Mouse (Mus musculus) monocyte, adult 2 months (primary cell): ENCODE data around the gene Bcr.
"Not testable (repeated sequence)": the region's sequence is repeated elsewhere in the genome, so short reads cannot be mapped to it uniquely, and the experiment has no call there.

ENCODE experiments used
- DNase-seq, 2 experiments: peaks; one replicate each; pipeline ENCODE4 v3.0.0; 2022; ENCODE audit warnings: low spot score in 2 of 2, low read depth in 1 of 2

Gene Bcr

GRCm38 (mm10) chr10:75060217-75060842, at the start of gene Bcr:
Bcr (plus strand) TSS chr10:75060592.
- peak; percentile 56 to 60 for DNase-seq

- no peak for DNase-seq
These were observed 49.7 kb upstream of the Bcr start for GRCm38 (mm10) chr10:75010704-75011103.

- DNase-seq = no peak
These were observed 44.9 kb upstream of the Bcr start for GRCm38 (mm10) chr10:75015465-75015864.

- DNase-seq = no peak
These were observed 43.9 kb upstream of the Bcr start for GRCm38 (mm10) chr10:75016481-75016880.

GRCm38 (mm10) chr10:75020271-75020670, 40.1 kb upstream of the Bcr start:
- no peak for DNase-seq

GRCm38 (mm10) chr10:75021138-75021537, 39.3 kb upstream of the Bcr start:
- peak in 1 of 2 experiments; percentile 27 for DNase-seq

GRCm38 (mm10) chr10:75026491-75026890, 33.9 kb upstream of the Bcr start:
- DNase-seq = no peak

- no peak for DNase-seq
These were observed 31.6 kb upstream of the Bcr start for GRCm38 (mm10) chr10:75028743-75029142.

GRCm38 (mm10) chr10:75029677-75030076, 30.7 kb upstream of the Bcr start:
- DNase-seq = no peak

- DNase-seq = no peak
These were observed 30.2 kb upstream of the Bcr start for GRCm38 (mm10) chr10:75030234-75030633.

- DNase-seq = no peak
These were observed 28.9 kb upstream of the Bcr start for GRCm38 (mm10) chr10:75031345-75032114.

GRCm38 (mm10) chr10:75032395-75032794, 28.0 kb upstream of the Bcr start, which contains the start of gene Rsph14:
Rsph14 (minus strand) TSS chr10:75032586.
- no peak for DNase-seq

- peak in 1 of 2 experiments; percentile 35 for DNase-seq
These were observed 23.5 kb upstream of the Bcr start, which contains the start of gene Rab36 for GRCm38 (mm10) chr10:75036883-75037379. Rab36 (plus strand) TSS chr10:75037058.

- DNase-seq = not testable (repeated sequence)
These were observed 18.3 kb upstream of the Bcr start for GRCm38 (mm10) chr10:75042060-75042459.

GRCm38 (mm10) chr10:75044459-75044858, 15.9 kb upstream of the Bcr start:
- DNase-seq = no peak

- DNase-seq = no peak
These were observed 14.6 kb upstream of the Bcr start for GRCm38 (mm10) chr10:75045831-75046230.

GRCm38 (mm10) chr10:75048711-75049110, 11.7 kb upstream of the Bcr start:
- DNase-seq = no peak

- DNase-seq = no peak
These were observed 8.9 kb upstream of the Bcr start for GRCm38 (mm10) chr10:75051364-75052074.

GRCm38 (mm10) chr10:75052902-75053301, 7.5 kb upstream of the Bcr start:
- no peak for DNase-seq

- DNase-seq = no peak
These were observed 6.7 kb upstream of the Bcr start for GRCm38 (mm10) chr10:75053655-75054054.

- DNase-seq = no peak
These were observed 6.3 kb upstream of the Bcr start for GRCm38 (mm10) chr10:75054125-75054524.

- peak; percentile 57 to 74 for DNase-seq
These were observed 4.7 kb upstream of the Bcr start for GRCm38 (mm10) chr10:75055672-75056071.
